Mouse (Mus musculus): Measurements from ENCODE around the gene Dlx1. TPM values are rescaled to one million over a fixed set of nuclear protein-coding genes. Genes with fewer than 3 reads are reported as not detected.

The Dlx1 gene
- polyA plus RNA-seq, 1 experiment = 0.20 TPM

DNA sequence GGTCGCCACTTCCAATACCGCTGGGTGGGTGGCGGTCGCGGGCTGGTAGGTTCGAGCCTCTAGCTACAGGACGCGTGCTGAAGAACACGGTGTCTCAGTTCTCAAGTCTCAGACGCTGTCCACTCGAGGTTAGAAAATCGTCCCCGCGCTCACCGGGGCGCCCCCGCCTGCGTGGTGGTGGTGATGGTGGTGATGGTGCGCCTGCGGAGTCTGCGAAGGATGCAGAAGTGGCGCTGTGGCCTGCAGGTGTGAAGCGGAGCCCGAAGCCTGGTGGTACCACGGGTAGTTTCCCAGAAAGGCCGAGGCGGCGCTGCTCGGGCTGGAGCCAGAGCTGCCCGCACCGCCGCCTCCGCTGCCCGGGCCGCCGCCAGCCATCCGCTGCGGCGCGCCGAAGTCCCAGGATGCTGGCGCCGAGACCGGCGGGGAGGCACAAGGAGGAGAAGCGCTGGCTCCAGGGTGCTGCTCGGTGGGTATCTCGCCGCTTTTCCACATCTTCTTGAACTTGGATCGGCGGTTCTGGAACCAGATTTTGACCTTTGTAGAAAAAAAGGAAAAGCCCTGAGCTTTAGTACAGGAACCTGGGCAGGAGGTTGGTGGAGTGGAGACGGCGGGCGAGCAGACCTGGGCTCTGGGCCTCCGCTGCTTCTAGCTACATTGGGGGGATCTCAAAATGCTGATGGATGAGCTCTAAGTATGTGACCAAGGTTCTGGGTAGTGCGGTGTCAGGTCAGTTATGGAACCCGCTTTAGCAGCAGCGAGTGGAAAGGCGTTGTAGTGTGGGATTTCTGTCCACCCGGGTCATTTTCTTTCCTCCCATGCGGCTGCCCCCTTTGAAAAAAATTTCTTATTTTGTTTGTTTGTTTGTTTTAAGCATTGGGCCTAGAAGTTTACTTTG is 16.7 kb downstream of the Dlx1 start:
- Histone ChIP-seq H3K4me3 (replicated peaks; ENCODE audit: insufficient read depth, low read depth, low read length) (no peak overlapping the region), H3K27me3 (ENCODE audit: control insufficient read depth, insufficient read depth, low read length) (peaks cover 39% of the 10 kb centered on the region; the same call in 1 of the 2 replicates), H3K27ac (ENCODE audit: insufficient read depth, low read length) (no peak overlapping the region), H3K4me1 (ENCODE audit: control insufficient read depth, insufficient read depth, low read length) (peaks cover 11% of the 10 kb centered on the region; the same call in 1 of the 2 replicates)
- TF ChIP-seq POLR2A (IDR thresholded peaks at IDR 0.05; ENCODE audit: borderline replicate concordance, insufficient read depth, low read length) (no peak), CTCF (IDR thresholded peaks at IDR 0.05; ENCODE audit: borderline replicate concordance, insufficient read depth, low read depth, low read length) (no peak)
- DNase-seq = peak in 1 of 2 experiments; percentile 49
- 4% methylated on average over 61 of the region's 61 CpGs for WGBS

DNA sequence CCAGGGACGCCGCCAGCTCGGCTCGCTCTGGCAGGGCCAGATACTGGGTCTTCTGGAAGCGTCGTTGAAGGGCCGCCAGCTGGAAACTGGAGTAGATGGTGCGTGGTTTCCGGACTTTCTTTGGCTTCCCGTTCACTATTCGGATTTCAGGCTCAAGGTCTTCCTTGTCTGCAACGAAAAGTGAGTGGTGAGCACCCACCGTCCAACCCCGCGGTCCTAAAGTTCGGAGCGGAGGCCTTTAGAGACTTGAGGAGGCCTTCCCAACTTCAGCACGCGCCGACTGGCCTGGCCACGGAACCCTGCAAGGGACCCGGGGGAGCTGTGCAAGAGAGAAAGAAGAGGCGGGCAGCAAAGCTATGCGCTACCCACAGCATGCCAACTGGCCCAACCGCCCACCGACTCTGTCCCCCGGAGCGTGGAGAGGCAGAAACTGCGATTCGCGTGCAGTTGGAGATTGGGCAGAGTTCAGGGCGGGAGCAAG is 17.5 kb downstream of the Dlx1 start:
- no peak for TF ChIP-seq CTCF (IDR thresholded peaks at IDR 0.05; ENCODE audit: borderline replicate concordance, insufficient read depth, low read depth, low read length)
- Histone ChIP-seq H3K4me1 (ENCODE audit: control insufficient read depth, insufficient read depth, low read length) (peaks cover 11% of the 10 kb centered on the region; the same call in 1 of the 2 replicates), H3K27me3 (ENCODE audit: control insufficient read depth, insufficient read depth, low read length) (peaks cover 37% of the 10 kb centered on the region; the same call in 1 of the 2 replicates), H3K27ac (ENCODE audit: insufficient read depth, low read length) (no peak overlapping the region), H3K4me3 (replicated peaks; ENCODE audit: insufficient read depth, low read depth, low read length) (no peak overlapping the region)
- WGBS = 3% methylated on average over 32 of the region's 32 CpGs
- peak in 1 of 2 experiments; percentile 53 for DNase-seq

DNA sequence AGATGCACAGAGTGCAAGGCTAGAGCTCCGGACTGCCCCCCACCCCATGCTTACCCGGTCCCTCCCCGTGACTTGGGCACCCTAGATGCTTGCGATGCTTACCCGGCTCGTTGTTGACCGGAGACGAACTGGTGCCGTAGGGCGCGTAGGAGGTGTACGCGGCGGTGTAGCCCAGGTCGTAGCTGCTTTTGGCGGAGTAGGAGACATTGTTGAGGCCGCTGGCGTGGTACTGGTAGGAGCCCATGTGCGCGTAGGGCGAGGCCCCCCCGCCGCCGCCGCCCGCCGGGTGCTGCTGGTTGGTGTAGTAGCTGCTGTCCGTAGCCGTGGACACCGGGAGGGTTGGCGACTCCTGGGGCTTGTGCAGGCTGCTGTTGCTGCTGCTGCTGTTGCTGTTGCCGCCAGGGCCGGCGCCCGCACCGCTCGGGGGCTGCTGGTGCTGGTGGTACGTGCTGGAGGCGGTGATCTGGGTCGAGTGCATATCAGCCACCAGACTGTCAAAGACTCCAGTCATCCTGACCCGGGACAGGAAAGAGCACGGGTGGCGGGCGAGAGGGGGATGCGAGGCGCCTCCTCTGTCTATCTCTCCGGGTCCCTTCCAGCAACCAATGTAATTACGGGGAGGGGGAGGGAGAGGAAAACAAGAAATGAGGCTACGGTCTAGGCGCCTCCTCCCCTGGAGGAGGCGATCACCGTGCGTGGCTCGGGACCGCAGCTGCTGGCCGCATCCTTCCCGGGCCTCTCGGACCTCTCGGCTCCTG is 18.1 kb downstream of the Dlx1 start:
- DNase-seq = peak in 1 of 2 experiments; percentile 41

DNA sequence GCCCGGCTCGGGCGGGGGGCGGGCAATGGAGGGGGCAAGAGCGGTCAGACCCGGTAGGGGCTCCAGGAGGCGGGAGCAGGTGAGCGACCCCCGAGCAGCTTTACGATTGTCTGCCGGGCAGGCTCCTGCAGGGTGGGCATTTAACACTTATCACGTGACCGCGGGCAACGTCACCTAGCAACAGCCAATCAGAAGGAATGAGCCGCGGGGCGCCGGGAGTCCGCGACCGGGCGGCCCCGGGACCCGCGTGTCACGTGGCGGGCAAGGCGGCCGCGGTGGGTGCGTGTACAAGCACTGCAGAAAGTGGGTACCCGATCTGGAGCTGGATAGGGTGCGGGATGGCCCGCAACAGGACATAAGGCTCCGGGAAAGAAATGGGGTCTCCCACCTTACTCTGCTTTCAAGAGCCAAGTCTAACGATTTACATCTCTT is 18.7 kb downstream of the Dlx1 start, which contains the start of gene Dlx2:
Gene Dlx2 (minus strand): TSS at position 115 of the 432 bp plus-strand sequence.
- under 1% methylated on average over 36 of the region's 37 CpGs for WGBS
- TF ChIP-seq CTCF (IDR thresholded peaks at IDR 0.05; ENCODE audit: borderline replicate concordance, insufficient read depth, low read depth, low read length) (no peak), POLR2A (IDR thresholded peaks at IDR 0.05; ENCODE audit: borderline replicate concordance, insufficient read depth, low read length) (no peak)
- Histone ChIP-seq H3K4me3 (replicated peaks; ENCODE audit: insufficient read depth, low read depth, low read length) (no peak within 1 kb of the TSS), H3K27ac (ENCODE audit: insufficient read depth, low read length) (no peak within 1 kb of the TSS), H3K4me1 (ENCODE audit: control insufficient read depth, insufficient read depth, low read length) (peaks cover 11% of the 10 kb centered on the region; the same call in 1 of the 2 replicates), H3K27me3 (ENCODE audit: control insufficient read depth, insufficient read depth, low read length) (peaks cover 29% of the 10 kb centered on the region; the same call in 1 of the 2 replicates)
- peak in 1 of 2 experiments; percentile 32 for DNase-seq

More for the DNA sequence above, 18.1 kb downstream of the Dlx1 start:
- H3K27me3 ChIP-seq (ENCODE audit: control insufficient read depth, insufficient read depth, low read length) = peaks cover 35% of the 10 kb centered on the region; the same call in 1 of the 2 replicates
- H3K4me3 ChIP-seq (replicated peaks; ENCODE audit: insufficient read depth, low read depth, low read length) = no peak overlapping the region
- WGBS = 2% methylated on average over 59 of the region's 59 CpGs
- H3K4me1 ChIP-seq (ENCODE audit: control insufficient read depth, insufficient read depth, low read length) = peaks cover 11% of the 10 kb centered on the region; the same call in 1 of the 2 replicates
- no peak overlapping the region for H3K27ac ChIP-seq (ENCODE audit: insufficient read depth, low read length)
- TF ChIP-seq POLR2A (IDR thresholded peaks at IDR 0.05; ENCODE audit: borderline replicate concordance, insufficient read depth, low read length) (no peak), CTCF (IDR thresholded peaks at IDR 0.05; ENCODE audit: borderline replicate concordance, insufficient read depth, low read depth, low read length) (no peak)

DNA sequence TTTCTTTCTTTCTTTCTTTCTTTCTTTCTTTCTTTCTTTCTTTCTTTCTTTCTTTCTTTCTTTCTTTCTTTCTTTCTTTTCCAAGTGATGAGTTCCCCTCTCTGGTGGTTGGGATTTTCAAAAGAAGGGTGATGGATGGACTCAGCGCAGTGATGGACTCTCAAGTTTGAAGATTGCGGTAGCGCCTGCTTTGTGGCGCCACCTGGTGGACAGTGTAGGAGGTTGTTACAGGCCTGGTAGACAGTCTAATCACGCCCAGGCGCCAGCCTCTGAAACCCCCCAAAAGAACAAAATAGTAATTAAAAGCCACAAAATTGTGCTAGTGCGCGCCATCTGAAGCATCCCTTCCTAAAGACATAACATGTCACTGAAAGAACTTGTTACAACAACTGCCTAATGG is 19.9 kb downstream of the Dlx1 start:
- 8% methylated on average over 8 of the region's 8 CpGs for WGBS
- H3K27me3 ChIP-seq (ENCODE audit: control insufficient read depth, insufficient read depth, low read length) = peaks cover 27% of the 10 kb centered on the region; the same call in 1 of the 2 replicates
- DNase-seq = peak; percentile 38 to 48
- no peak overlapping the region for H3K27ac ChIP-seq (ENCODE audit: insufficient read depth, low read length)
- H3K4me3 ChIP-seq (replicated peaks; ENCODE audit: insufficient read depth, low read depth, low read length) = no peak overlapping the region
- peak; percentile 66 for TF ChIP-seq CTCF (IDR thresholded peaks at IDR 0.05; ENCODE audit: borderline replicate concordance, insufficient read depth, low read depth, low read length)
- no peak for TF ChIP-seq POLR2A (IDR thresholded peaks at IDR 0.05; ENCODE audit: borderline replicate concordance, insufficient read depth, low read length)
- H3K4me1 ChIP-seq (ENCODE audit: control insufficient read depth, insufficient read depth, low read length) = peaks cover 11% of the 10 kb centered on the region; the same call in 1 of the 2 replicates

DNA sequence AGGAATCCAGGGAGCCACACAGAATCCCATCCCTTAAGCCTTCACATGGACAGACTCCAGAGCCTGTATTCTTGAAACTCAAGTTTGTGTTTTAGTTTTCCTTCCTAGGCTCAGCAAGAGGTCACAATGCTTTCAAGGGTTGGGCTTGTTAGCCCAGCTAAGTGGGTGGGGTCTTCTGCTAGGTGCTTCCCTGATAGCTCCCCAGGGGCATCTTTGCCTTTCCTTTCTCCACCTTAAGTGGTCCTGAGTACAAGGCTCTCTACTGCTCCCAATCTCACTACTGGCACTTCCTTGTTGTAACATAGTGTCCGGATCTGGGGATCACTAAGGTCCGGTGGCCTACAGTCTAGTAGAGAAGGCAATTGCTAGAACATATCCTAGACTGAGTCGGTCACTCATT is 22.4 kb downstream of the Dlx1 start:
- DNase-seq = no peak
- TF ChIP-seq CTCF (IDR thresholded peaks at IDR 0.05; ENCODE audit: borderline replicate concordance, insufficient read depth, low read depth, low read length) (no peak), POLR2A (IDR thresholded peaks at IDR 0.05; ENCODE audit: borderline replicate concordance, insufficient read depth, low read length) (no peak)
- Histone ChIP-seq H3K4me1 (ENCODE audit: control insufficient read depth, insufficient read depth, low read length) (peaks cover 7% of the 10 kb centered on the region; the same call in 1 of the 2 replicates), H3K4me3 (replicated peaks; ENCODE audit: insufficient read depth, low read depth, low read length) (no peak overlapping the region), H3K27me3 (ENCODE audit: control insufficient read depth, insufficient read depth, low read length) (peaks cover 14% of the 10 kb centered on the region; the same call in 1 of the 2 replicates), H3K27ac (ENCODE audit: insufficient read depth, low read length) (no peak overlapping the region)
- WGBS = 31% methylated on average over 3 of the region's 3 CpGs

DNA sequence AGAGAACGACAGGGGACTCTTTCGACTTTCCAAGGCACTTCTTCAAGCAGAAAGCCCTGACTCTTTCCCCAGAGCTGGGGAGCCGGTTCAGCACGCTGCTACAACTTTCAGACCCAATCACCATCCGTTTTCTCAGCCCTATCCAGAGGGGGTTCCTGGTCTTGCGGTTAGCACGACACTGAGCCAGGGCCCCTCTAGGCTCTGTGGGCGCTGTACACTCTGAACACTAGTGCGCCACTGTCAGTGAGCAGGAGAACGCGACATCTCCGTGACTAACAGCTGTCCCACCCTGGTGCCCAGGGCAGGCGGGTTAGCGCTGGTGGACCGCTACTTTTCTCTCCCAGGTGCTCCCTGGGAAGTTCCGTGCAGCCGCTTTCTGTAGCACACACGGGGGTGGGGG is 23.8 kb downstream of the Dlx1 start:
- H3K27ac ChIP-seq (ENCODE audit: insufficient read depth, low read length) = no peak overlapping the region
- H3K27me3 ChIP-seq (ENCODE audit: control insufficient read depth, insufficient read depth, low read length) = peaks cover 6% of the 10 kb centered on the region; the same call in 1 of the 2 replicates
- H3K4me3 ChIP-seq (replicated peaks; ENCODE audit: insufficient read depth, low read depth, low read length) = no peak overlapping the region
- H3K4me1 ChIP-seq (ENCODE audit: control insufficient read depth, insufficient read depth, low read length) = no peaks in the 10 kb centered on the region
- DNase-seq = no peak
- WGBS = 1% methylated on average over 18 of the region's 18 CpGs
- no peak for TF ChIP-seq POLR2A (IDR thresholded peaks at IDR 0.05; ENCODE audit: borderline replicate concordance, insufficient read depth, low read length)
- TF ChIP-seq CTCF (IDR thresholded peaks at IDR 0.05; ENCODE audit: borderline replicate concordance, insufficient read depth, low read depth, low read length) = no peak
